Mouse (Mus musculus): Measurements from ENCODE around the gene Abhd2.

DNA sequence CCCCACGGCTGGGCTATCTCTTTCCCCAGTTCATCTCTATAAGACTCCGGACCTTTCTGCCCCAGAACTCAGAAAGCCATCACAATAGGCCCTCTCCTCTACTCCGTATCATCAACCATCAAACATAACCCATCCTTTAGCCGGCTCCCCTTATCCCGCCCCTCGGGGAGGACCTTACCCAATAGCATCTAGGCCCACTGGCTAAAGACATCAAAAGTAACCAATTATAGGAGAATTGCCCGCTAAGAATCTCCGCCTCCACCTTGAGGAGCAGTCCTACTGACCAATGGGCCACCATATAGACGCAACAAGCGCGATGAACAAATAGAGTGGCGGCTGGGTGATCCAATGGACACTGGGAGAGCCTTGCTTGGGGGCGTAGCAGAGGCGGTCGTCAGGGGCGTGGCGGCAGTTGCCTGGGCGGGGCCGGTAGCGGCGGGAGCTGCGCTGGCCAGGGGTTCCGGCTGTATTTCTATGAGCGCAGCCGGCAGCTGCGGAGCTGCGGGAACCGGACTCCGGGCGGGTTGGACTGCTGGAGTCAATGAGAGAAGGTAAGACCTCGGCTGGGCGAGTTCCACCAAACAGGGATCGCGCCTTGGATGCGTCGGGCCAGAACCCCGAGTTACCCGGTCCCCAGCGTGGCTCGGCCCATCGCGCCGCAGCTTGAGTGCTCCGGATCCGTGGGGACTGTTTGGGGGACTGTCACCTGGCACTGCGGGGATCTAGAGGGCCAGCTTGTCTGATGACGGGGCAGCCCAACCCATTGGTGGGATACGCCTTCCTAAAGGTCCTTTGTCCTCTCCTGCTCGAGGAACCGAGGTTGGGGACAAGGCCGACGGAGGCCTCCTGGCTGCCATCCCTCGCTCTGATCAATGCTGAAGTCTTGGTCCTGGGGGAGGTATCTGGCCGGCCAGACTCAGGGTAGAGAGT, at the start of gene Abhd2:
- TF ChIP-seq CTCF (IDR thresholded peaks at IDR 0.05; ENCODE audit: control insufficient read depth, insufficient read depth, low read length) = no peak
- peak; percentile 84; the same call in 1 of the 2 replicates for TF ChIP-seq POLR2A (IDR thresholded peaks at IDR 0.05; ENCODE audit: borderline replicate concordance, control insufficient read depth, low read depth, low read length)

Measured in bone marrow, adult 2 months (tissue).